Mouse (Mus musculus): ENCODE measurements around the gene 1600014C23Rik. TPM values are rescaled to one million over a fixed set of nuclear protein-coding genes. Genes with fewer than 3 reads are reported as not detected.

The 1600014C23Rik gene
- total RNA-seq (2012; rRNA removed) (0.81 and 2.1 TPM in 2 replicates), polyA plus RNA-seq (2012; ENCODE audit: insufficient read depth in 1 of 2, insufficient read length in 2 of 2, low read depth in 1 of 2, low replicate concordance in 2 of 2, missing spikeins in 1 of 2) (1 to 10 TPM in 1 of 2 experiments, not detected in 1; 2.7 TPM)

DNA sequence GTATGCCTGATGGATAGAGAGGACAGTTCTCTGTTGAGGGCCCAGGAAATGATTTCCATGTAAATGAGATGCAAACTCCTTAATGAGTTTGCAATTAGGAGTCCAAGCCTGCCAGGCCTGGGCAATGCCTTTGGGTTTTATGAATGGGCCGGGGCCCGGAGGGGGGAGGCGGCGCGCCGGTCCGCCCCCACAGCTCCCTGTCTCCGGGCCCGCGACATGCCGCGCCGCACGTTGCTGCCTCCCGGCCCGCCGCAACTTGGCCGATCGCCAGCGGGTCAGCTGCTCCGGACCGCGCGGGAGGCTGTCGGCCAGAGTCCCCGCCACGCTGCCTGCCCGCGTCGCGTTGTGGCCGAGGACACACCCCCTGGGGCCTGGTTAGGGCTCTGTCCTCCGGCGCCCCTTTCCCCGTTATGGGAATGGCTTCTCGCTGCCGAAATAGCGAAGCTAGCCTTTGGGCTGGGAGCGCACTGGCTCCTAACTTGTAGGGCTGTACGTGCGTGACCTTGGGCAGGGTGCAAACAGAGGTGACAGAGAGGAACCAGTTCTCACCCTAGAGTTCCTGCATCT lies at the start of gene 1600014C23Rik:
Gene 1600014C23Rik, minus strand, starts transcription at position 110 of the 567 bp plus-strand sequence.
- H3K27me3 ChIP-seq (ENCODE audit: control insufficient read depth in 1 of 2, insufficient read depth in 2 of 2, low read length in 2 of 2), result no peaks in the 10 kb centered on the region

DNA sequence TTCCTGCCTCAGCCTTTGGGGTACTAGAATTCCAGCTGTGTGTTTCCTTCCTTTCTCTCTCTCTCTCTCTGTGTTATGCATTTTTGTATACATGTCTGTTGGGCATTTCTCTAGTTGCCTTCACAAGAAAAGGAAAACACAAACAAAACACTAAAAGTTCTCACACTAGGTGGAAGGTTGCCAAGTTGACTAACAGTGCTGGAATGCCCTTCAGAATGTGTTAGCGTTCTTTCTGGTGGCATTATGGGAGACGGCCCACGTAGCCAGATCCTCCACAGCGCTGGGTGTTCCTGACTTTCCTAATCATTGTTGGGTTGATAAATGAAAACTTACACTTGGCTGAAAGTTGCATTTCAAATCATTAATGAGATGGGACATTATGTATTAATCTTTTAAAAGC lies 44.8 kb upstream of the 1600014C23Rik start:
- Histone ChIP-seq H3K9ac (ENCODE audit: control insufficient read depth, low read depth, low read length, poor library complexity, severe bottlenecking) (no peak overlapping the region), H3K27ac (ENCODE audit: control insufficient read depth, low read depth, low read length) (no peak overlapping the region), H3K27me3 (ENCODE audit: control insufficient read depth in 1 of 2, insufficient read depth in 2 of 2, low read length in 2 of 2) (no peaks in the 10 kb centered on the region; a peak in 1 of 4 replicates), H3K4me3 (ENCODE audit: control insufficient read depth in 1 of 2, insufficient read depth in 1 of 2, low read depth in 2 of 2, low read length in 2 of 2) (no peak overlapping the region), H3K79me2 (ENCODE audit: control insufficient read depth, insufficient read depth, low read length, poor library complexity) (no peaks in the 10 kb centered on the region), H3K36me3 (ENCODE audit: control insufficient read depth in 1 of 2, insufficient read depth in 2 of 2, low read length in 2 of 2) (no peaks in the 10 kb centered on the region), H3K4me1 (ENCODE audit: control insufficient read depth in 1 of 2, insufficient read depth in 2 of 2, low read length in 2 of 2) (no peaks in the 10 kb centered on the region), H3K9me3 (replicated peaks; ENCODE audit: insufficient read depth, low read length) (no peaks in the 10 kb centered on the region)
- TF ChIP-seq ETS1 (IDR thresholded peaks at IDR 0.05; ENCODE audit: low read depth, low read length) (no peak), MEF2A (IDR thresholded peaks at IDR 0.05; ENCODE audit: extremely low read depth, insufficient replicate concordance, low read depth, low read length, poor library complexity, severe bottlenecking) (no peak), SMC3 (IDR thresholded peaks at IDR 0.05; ENCODE audit: low read depth, low read length) (no peak), ELF1 (IDR thresholded peaks at IDR 0.05; ENCODE audit: low read depth, low read length) (no peak), POLR2AphosphoS5 (IDR thresholded peaks at IDR 0.05; ENCODE audit: borderline replicate concordance, low read depth, low read length) (no peak)
- DNase-seq (ENCODE audit: low read depth, low spot score), result no peak

More for the DNA sequence above, at the start of gene 1600014C23Rik:
- DNase-seq (ENCODE audit: low read depth, low spot score), result peak; percentile 75
- 0 out of 4 replicates have a peak, but pooled peaks cover 0 to 2% of the 10 kb centered on the region in 2 experiments for H3K36me3 ChIP-seq (ENCODE audit: control insufficient read depth in 1 of 2, insufficient read depth in 2 of 2, low read length in 2 of 2)
- H3K4me3 ChIP-seq (ENCODE audit: control insufficient read depth in 1 of 2, insufficient read depth in 1 of 2, low read depth in 2 of 2, low read length in 2 of 2), result peak within 1 kb of the TSS; percentile 60 to 82
- H3K9me3 ChIP-seq (replicated peaks; ENCODE audit: insufficient read depth, low read length), result no peaks in the 10 kb centered on the region
- H3K27ac ChIP-seq (ENCODE audit: control insufficient read depth, low read depth, low read length), result peak within 1 kb of the TSS; percentile 59
- peaks cover 2 to 22% of the 10 kb centered on the region in 2 experiments for H3K4me1 ChIP-seq (ENCODE audit: control insufficient read depth in 1 of 2, insufficient read depth in 2 of 2, low read length in 2 of 2)
- TF ChIP-seq TCF12 (IDR thresholded peaks at IDR 0.05; ENCODE audit: low read depth, low read length) (peak; percentile 25; the same call in 1 of the 2 replicates), SIN3A (IDR thresholded peaks at IDR 0.05; ENCODE audit: low read length) (peak; percentile 34; the same call in 1 of the 2 replicates), ZNF384 (IDR thresholded peaks at IDR 0.05; ENCODE audit: low read depth, low read length) (no peak), ETS1 (IDR thresholded peaks at IDR 0.05; ENCODE audit: low read depth, low read length) (0 out of 2 replicates have a peak, but pooled peaks have one; percentile 51), USF1 (IDR thresholded peaks at IDR 0.05; ENCODE audit: low read depth, low read length) (0 out of 2 replicates have a peak, but pooled peaks have one; percentile 10), MXI1 (IDR thresholded peaks at IDR 0.05; ENCODE audit: low read depth, low read length) (peak; percentile 65; the same call in 1 of the 2 replicates), NELFE (IDR thresholded peaks at IDR 0.05; ENCODE audit: low read depth, low read length) (peak; percentile 17; the same call in 1 of the 2 replicates), MAX (IDR thresholded peaks at IDR 0.05; ENCODE audit: low read length) (peak; percentile 63; the same call in 1 of the 2 replicates), BHLHE40 (IDR thresholded peaks at IDR 0.05; ENCODE audit: borderline replicate concordance, low read depth, low read length) (no peak)
- peaks cover 2% of the 10 kb centered on the region; the same call in 1 of the 2 replicates for H3K79me2 ChIP-seq (ENCODE audit: control insufficient read depth, insufficient read depth, low read length, poor library complexity)
- H3K9ac ChIP-seq (ENCODE audit: control insufficient read depth, low read depth, low read length, poor library complexity, severe bottlenecking), result peak within 1 kb of the TSS; percentile 77
